Mouse (Mus musculus): ENCODE data around the gene Kcnh2. TPM values are rescaled to one million over a fixed set of nuclear protein-coding genes. Genes with fewer than 3 reads are reported as not detected.

The Kcnh2 gene
- polyA plus RNA-seq, 2 experiments from 2014 or later: 0.30 to 1.2 TPM

DNA sequence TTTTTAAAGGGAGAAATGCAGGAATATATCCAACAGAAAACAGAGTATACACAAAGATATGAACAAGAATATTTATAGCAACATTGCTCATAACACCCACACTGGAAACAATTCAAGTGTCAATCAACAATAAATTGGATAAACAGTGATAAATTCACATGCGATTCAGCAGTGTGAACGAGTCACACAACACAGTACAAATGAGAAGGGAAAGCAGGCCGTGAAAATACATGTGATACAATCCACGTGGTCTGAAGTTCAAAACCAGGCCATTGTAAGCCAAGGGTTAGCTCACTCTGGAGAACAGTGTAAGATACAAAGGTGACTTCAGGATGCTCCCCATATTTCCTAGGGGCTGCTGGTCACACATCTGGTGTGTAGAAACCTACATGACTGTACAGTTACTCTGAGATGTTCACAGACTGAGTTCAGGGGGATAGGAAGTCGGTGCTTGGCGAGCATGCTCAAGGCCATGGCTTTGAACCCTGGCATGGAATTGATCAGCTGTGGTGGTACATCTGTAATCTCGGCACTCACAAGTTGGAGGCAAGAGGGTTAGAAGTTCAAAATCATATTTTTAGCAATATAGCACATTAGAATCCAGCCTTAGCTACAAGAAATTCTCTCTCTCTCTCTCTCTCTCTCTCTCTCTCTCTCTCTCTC is 23.4 kb upstream of the Kcnh2 start:
- no peak for ATAC-seq

GRCm38 (mm10) chr5:24374216-24374615 is 22.8 kb upstream of the Kcnh2 start:
- ATAC-seq: no peak

GRCm38 (mm10) chr5:24373807-24374206 is 22.4 kb upstream of the Kcnh2 start:
- no peak for ATAC-seq

- ATAC-seq: no peak
Observed at GRCm38 (mm10) chr5:24369767-24370166, 18.4 kb upstream of the Kcnh2 start.

GRCm38 (mm10) chr5:24366426-24366825 is 15.0 kb upstream of the Kcnh2 start:
- no peak for ATAC-seq

GRCm38 (mm10) chr5:24365528-24365927 is 14.1 kb upstream of the Kcnh2 start:
- no peak for ATAC-seq

DNA sequence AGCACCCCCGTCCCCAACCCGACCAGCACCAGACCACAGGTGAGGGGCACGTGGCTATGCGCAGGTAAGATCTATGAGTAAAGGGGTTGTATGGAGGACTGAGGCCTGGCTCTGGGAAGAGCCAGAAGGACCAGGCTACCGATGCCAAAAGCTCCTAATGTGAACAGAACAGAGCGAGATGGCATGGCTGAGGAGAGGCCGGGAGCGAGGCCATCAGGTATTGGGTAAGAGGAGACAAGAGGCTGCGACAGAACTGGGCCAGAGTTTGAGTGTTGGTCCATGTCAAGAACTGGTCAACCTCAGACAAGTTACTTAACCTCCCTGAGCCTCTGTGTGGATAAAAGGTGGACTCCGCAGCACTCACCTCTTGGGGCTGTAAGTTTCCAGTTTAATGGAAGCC is 13.6 kb upstream of the Kcnh2 start:
- ATAC-seq: no peak

- no peak for ATAC-seq
Observed at GRCm38 (mm10) chr5:24364508-24364907, 13.1 kb upstream of the Kcnh2 start, which contains the start of gene Nos3. Nos3 (plus strand) TSS chr5:24364810.

- ATAC-seq: no peak
Observed at GRCm38 (mm10) chr5:24364061-24364460, 12.7 kb upstream of the Kcnh2 start.

GRCm38 (mm10) chr5:24363467-24363866 is 12.1 kb upstream of the Kcnh2 start:
- no peak for ATAC-seq

DNA sequence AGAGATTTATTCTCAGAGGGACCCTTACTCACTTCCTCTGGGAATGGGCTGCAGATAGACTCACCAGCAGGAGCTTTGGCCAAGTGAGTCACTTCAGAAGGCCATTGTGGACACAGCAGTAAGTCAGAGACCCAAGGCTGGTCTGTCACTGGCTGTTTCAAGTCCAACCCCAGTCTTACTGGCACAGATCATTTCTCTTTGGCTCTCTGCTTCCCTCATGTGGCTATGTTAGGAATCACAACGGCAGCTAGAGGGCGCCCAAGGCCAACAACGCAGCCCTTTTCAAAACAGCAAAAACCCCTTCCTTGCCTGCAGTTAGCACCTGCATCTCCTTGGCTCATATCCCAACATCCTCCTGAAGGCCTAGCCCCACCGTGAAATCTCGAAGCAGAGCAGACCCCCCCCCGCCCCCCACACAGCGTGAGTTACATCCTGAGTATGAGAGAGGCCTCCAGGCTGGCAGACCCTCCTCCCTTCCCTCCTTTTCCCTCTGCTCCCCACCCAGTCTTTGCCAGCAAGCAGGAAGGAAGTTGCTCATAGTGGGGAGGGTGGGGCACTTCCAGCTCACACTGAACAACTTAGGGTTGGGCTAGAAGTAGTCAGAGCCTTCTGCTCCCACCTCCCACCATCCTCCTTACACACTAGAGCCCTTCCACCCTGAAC is 9.5 kb upstream of the Kcnh2 start:
- ATAC-seq: peak; percentile 82

DNA sequence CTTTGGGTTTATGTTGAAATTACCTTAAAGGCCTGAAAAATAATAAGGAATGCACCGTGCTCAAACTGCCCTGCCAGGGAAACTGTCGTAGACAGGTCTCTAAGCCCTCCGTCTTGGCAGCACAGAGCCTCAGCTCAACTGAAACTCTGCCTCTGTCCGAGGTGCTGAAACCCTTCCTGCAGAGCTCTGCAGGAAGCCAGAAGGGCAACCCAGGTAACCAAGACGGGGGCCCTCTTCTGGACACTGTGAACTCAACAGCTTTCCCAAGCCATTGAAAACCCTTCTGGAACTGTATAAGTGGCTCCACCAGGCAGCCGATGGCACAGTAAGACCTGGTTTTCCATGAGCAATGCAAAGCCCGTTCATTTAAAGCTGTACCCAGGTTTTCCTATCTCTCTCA is 6.1 kb upstream of the Kcnh2 start:
- ATAC-seq: peak; percentile 88

DNA sequence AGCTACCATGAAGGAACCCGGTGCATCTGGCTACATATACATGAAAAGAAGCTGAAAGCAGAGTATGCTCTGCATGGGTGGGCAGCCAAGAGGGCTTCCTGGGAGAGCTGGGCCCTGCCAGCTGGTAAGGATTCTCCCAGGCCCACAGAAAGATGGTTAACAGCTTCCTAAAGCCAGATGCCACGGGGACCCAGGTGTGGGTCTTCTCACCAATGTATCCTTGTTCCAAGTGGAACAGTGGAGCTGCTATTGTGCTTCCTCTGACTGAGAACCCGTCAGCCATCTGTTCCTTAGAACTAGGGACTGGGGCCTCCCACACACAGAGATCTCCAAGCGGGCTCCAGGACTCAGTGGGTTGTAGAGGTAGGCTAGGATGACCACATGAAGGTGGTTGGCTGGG is 5.4 kb upstream of the Kcnh2 start:
- no peak for ATAC-seq

- no peak for ATAC-seq
Observed at GRCm38 (mm10) chr5:24353327-24353726, 1.9 kb upstream of the Kcnh2 start.

GRCm38 (mm10) chr5:24352251-24352859 is 951 bp upstream of the Kcnh2 start:
- ATAC-seq: no peak

DNA sequence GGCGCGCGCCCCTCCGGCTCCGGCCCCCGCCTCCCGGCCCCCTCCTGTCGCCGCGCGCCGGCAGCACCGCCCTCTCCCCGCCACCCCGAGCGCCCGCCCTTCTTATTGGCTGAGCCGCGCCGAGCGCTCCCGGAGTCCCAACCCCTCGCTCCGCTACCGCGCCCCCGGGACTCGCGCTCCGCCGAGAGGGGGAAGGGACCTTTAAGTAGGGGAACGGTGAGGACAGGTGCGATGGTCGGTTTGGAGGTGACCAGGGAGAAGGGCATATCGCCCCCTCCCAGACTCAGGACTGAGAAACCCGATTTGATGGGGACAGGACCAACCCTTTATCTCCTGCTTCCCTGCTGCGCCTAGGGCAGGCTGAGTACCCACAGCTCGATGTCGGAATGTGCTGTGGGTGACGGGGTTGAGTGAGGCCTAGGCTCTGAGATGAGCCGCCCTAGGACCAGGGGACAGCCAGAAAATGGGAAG is 332 bp upstream of the Kcnh2 start:
- peak; percentile 51 for ATAC-seq

DNA sequence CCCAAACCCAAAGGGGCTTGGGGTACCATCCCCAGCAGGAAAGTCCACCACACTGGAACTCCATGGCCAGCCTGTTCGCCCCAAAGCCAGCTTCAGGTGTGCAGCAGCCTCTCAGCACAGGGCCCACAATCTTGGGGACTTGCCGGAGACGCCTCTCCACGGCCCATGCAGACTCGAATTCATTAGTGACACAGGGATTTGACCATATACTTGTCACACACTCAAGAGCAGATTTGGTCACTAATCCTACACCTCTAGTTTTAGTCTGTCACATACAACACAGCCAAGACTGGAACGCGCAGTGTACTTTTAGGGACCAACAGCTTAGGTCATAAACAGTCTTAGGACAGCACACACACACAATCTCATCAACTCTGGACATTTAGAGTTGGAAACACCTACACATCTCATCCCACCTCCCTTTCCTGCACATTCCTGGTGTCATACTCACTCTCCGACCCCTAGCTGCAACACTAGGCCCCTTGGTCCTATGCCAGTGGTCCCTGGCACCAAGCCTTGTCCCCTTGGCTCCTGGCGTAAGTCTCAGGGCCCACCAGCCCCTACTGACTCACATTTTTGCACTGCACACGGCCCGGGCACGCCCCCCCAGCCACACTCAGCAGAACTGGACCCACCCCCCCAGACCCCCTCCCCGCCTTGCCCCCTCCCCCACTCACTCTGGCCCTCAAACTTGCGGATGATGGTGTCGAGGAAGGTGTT is 713 bp downstream of the Kcnh2 start:
- no peak for ATAC-seq

DNA sequence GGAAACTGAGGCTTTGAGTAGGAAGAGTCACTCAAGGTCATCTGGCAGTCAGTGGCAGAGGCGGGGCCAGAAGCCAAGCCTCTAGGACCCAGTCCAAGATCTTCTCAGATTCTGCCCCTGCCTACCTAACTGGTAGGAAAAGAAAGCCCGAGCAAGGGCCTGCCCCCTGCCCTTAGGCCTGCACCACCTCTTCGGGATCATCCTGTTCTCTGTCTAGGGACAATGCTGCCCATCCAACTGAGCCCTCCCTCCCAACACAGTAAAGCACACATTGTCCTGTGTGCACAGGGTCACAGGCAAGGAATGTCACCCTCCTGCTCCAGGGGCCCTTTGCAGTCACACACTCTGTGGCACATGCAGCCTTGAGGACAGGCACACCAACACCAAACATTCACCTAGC is 1.3 kb downstream of the Kcnh2 start:
- ATAC-seq: no peak

GRCm38 (mm10) chr5:24348546-24348945 is 2.9 kb downstream of the Kcnh2 start:
- ATAC-seq: no peak

GRCm38 (mm10) chr5:24348128-24348527 is 3.3 kb downstream of the Kcnh2 start:
- ATAC-seq: peak; percentile 82

DNA sequence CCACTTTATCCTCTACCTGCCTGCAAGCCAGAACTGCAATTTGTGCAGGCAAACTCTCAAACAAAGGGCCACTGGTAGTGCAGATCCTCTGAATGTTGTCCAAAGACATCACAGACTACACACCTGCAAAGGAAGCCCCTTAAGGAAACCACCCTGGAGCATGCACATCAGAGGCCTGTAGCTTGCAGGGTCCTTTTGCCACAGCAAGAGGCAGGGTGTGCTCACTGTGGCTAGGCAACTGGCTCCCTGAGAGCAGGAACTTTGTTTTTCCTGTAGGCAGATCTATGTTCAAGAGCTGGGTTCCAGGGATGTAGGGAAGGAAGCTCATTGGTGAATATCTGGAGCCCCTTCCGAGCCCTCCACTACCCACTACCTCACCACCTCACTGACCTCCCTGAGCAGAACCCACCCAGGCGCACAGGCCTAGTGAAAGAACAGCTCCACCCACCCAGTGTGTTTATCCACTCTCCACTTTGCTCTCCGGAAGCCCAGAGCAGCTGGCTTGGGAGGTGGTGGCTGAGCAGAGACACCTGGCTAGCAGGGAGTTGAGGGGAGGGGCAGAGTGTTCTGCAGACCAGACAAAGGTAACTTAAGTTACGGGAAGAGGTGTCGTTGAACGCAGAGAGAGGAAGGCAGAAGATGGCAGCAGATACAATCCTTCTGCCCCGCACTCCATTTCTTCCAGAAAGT is 4.1 kb downstream of the Kcnh2 start:
- ATAC-seq: no peak

DNA sequence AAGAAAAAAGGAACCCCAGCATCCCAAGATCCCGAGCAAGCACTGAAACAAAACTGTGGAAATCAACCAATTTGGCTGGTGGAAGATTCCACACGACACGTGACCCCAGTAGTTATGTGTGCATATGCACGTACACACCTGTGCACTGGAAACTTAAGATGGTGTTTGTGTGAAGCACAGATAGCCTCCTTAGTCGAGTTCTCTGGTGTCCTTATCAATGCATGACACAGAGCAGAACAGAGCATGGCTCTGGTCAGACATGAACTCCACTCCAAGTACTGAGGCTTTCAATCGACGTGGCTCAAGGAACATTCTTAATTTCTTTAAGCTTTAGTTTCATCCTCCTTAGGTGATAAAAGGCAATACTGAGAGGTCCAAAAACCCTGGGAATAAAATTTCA is 5.1 kb downstream of the Kcnh2 start:
- ATAC-seq: no peak
